Mouse (Mus musculus) thymus, postnatal 14 days (tissue): ENCODE measurements around the gene Pakap.

ENCODE experiments used
- DNase-seq: peaks from one replicate; pipeline ENCODE4 v3.0.0; 2021

The Pakap gene

DNA sequence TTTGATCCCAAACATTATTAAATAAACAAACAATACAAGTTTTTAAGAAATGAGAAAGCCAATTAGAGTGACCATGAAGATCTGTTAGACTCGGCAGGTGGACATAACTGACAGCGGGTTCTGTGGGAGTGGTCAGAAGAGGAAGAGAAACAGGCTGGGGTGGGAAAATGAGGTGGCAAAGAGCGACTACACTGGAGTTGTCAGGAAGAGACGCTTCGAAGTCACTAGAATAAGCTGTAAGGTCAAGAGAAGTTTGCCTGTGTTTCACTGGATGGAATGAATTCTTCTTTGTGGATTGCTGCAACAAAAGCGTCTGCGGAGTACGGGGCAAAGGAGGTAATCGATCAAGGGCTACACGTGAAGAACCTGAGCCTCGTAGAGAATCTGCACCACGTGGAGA lies 109.9 kb downstream of the Pakap start:
- DNase-seq = no peak

DNA sequence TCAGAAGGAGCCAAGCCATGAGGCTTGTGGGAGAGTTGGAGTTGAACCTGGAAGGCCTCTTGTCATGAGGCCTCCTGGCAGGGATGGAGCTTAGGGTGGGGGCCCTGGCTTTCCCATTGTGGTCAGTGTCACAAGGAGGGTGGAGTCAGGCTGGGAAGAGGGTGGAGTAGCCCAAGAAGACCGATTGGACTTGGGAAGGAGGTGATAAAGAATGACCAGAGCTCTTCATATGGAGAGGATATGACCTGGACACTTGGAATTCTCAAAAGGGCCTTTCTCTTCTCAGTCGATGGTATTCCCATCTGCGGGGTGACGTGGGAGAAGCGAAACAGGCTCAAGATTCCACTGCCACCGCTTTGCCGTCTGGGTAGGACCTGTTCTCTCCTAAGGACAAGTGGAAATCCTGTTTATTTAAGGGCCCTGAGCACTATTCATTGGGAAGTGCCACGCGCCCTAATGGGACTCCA lies 111.0 kb downstream of the Pakap start:
- DNase-seq = no peak

DNA sequence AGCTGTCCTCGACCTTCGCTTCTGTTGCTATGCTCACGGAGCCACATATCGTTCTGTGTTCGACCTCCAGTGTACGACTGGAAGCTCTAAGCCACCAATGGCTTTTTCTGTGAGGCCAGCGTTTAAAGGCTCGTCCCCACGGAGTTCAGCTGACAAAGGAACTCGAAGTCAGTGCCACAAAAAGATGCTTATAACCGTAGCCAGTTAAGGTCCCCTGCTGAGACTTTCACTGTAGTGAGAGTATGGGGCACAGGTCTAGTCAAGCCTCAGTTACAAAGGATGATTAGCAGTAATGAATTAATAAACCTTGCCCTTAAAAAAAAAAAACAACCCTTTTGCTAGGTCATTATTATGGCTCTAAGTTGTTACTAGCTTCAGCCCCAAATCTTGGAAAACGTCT lies 112.2 kb downstream of the Pakap start:
- no peak for DNase-seq

DNA sequence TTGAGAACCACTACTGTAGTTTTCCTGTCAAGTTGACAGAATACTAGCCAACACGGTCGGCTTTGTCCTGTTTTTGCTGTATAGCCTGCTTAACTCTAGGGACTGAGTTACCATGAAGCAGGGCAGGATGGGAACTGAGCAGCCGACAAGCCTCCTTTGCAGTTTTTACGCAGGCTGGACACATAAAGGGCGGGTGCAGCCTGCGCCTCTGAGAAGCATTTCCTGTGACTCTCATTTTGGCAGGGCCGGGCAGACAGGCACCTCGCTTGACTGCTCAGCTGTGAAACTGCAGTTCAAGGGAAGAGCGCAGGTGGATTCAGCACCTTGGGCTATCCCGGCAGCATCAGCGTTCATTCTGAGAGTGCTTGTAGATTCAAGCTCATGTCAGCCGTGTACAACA lies 113.5 kb downstream of the Pakap start:
- DNase-seq = peak; percentile 82

DNA sequence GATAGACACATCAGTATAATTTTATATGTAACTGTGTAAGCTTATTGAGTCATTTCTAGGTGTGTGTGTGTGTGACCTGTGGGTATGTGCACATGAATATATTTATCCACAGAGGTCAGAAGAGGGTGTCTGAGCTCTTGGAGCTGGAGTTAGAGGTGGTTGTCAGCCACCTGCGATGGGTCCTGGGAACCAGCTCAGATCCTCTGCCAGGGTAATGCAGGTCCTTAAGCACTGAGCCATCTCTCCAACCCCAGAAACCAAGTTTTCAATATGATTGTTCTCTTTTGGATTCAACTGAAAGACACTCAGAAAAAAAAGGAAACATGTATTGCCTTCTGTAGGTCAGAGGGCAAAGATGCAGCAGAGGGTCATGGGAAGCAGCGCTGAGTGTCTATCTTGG lies 114.4 kb downstream of the Pakap start:
- DNase-seq = no peak

DNA sequence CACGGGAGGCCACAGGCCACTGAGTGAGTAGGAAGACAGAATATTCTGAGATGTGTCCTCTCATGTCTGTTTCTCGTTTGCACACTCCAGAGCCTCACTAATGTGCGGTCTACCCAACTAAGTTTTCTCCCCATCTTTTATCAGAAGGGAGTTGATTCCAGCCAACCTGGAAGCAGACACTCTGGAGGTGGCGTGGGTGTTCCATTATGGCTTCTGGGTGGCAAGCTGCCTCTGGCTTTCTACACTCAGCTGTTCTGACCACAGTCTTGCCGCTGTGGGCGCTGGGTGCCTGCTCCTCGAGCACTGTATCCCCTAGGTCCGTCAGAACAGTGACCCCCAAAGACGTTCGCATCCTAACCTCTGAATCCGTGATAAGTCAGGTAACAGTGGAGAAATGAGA lies 115.0 kb downstream of the Pakap start:
- DNase-seq = no peak

DNA sequence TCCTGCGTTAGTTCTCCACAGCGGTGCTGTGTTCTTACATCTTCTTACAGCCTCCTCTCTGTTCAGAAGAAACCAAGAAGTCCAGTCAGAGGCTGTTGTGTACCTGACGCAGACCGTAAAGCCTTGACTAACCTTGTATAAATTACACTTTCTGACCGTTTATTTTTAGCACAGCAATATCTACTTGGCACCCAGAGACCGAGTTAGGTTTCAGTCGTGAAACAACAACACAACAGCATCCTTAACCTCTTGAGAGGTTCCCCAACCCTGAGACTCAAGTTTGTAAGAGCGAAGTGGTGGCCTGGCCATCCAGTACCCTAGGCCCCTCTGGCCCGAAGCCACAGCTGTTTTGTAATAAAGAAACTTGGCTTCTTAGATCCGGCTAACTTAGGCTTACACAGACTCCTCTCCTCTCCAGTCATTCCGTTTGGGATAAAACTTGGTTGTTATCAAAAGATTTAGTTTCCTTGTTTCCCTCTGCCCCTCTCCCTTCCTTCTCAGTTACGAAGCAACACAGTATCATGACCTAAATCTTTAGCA lies 116.8 kb downstream of the Pakap start:
- no peak for DNase-seq

DNA sequence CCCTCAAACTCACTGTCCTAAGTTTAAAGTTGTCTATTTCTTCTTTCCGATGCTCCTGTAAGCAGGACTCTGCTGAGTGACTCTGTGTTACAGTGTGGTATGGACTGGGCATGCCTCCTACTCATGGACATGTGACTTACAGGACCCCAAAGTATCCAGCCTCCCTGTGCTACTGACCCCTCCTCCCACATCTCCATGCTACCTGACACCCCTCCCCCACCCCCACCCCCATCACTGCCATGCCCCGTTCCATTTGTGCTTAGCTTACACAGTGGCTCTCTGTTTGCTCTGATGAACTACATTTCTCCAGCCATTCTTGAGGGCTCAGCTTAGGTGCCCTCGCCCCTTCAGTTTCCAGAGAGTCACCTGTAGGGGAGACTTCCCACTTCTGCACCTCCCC lies 118.8 kb downstream of the Pakap start:
- DNase-seq = no peak

DNA sequence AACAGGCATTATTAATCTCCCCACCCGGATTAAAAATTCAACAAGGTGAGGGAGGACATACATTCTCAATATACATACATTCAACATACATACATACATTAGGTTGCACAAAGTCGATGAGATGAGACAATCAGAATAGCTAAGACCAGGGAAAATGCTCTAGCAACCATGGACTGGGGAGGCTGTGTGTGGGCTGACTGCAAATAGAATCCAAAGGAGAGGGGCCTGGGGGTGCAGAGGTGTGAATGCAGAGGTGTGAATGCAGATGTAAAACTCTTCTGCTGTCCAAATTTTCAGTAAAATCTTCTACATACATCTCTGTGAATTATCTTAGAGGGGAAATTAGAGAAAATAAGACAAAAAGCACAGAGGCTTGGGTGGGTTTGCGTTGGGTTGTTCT lies 119.6 kb downstream of the Pakap start:
- DNase-seq = no peak

DNA sequence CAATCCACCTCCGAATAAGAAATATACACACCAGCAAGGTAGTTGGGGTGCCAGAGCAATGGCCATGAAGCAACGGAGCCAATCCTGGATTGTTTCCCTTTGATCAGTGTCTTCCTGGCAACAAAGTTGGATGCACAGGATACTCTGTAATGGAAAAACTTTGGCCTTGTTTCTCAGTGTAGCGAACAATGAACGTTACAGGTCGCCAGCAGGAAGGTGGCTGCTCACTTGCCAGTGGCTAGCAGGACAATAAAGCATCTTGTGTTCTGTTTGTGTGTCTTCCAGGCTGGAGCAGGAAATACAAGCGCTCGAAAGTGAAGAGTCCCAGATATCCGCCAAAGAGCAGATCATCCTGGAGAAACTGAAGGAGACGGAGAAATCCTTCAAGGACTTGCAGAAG lies 120.2 kb downstream of the Pakap start:
- DNase-seq = no peak

DNA sequence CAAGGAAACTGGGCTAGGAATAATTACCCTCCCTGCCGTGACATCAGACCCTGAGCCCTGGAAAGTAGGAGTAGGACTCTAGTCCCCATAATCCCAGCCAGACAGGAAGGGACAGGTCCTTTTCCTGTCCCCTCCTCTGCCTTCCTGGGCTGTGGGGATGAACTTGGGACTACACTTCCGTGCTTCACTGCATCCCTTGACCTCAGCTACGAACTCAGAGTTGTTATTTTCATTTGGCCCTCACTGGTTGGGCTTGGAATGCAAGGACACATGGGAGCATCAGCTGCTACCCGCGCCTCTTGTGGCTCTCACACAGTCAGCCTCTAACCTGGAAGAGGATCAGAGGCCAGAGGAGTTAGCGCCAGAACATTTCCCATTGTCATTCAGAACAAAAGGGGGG lies 122.0 kb downstream of the Pakap start:
- DNase-seq = no peak

DNA sequence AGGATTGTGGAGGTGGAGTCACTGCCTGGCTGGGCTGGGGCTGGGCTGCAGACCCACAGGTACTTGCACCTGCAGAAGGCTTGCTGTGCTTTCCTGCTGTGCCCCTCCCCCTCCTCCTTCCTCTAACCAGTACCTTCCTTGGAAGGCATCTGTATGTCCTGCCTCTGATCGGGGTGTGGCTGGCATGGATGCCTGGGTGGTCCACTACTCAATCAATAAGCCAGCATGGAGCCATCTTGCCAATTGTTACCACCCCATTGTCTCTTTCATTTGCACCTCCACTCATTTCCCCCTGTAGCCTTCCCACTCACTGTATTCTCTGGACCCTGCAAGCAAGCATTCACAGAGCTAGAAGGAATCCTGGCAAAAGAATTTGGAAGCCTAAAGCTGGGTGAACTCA lies 122.8 kb downstream of the Pakap start:
- no peak for DNase-seq

DNA sequence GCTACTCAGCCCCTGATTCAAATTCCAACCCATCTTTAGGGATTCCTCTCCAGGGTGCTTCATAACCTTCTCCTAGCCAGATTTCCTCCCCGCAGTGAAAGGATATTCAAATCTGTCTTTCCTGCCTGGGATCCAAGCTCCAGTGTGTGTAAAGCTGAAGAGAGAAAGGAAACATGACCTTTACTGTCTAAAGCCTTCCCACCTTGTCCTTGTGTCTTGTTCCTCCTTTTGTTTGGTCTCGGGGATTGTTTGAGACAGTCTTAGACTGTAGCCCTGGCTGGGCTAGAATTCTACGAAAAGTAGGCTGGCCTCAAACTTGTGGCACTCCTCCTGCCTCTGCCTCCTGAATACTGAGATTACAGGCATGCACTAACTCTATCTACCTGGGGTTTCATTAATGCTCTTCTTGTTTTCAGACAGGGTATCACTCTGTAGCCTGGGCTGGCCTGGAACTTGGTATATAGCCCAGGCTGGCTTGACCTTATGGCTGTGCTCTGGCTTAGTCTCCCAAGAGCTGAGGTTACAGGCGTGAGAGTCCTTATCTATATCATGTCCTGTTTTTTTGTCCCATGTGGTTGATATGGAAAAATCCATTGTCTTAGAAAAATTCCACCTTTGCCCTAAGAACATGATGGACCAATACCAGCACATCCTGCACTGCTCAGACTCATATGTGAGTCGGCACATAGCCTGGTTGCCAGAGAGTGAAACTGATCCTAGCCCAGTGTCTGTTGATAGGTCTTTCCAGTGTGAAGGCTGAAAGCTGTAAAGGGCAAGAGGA lies 126.6 kb downstream of the Pakap start:
- no peak for DNase-seq

DNA sequence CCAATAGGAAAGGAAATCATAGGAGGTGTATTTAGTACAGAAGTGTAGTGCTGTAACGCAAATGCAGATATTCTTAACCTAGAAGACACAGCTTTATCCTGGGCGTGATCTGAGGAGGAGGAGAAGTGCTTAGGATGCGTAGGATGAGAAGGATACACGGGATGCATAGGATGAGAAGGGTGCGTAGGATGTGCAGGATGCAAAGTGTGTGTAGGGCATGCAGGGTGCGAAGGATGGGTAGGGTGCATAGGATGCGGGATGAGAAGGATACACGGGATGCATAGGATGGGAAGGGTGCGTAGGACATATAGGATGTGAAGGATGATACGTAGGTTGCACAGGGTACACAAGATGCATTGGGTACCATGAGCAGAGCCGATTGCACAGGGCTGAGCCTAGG lies 129.0 kb downstream of the Pakap start:
- no peak for DNase-seq

DNA sequence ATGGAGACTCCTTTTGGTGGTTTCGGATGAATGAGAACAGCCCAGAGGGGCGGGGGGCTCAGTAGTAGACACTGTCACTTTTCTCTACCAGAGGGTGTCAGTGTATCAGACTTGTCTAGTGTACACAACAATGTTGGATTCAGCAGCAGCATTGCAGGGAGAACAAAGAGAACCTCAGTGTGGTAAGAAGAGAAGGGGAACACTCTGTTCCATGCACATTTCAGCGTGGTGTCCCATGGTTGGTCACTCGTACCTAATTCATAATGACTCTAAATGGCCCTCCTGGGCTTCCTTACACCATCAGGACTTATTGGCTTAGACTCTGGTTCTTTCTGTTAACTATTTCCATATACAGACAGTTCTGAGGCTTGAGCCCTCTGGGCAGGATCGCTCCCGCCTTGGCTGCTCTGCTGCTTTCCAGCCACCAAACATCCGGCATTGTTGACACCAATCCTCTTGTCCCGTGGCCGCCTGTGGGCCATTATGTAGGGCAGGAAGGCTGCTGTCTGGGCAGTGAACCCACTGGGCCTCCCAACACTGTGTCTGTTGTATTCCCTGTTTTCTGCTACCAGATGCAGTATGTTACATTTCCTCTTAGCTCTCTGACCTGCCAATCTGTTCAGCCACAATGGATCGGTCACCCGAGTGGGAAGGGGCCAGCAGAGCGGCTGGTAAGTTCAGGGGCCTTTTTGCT lies 130.1 kb downstream of the Pakap start:
- DNase-seq = no peak

DNA sequence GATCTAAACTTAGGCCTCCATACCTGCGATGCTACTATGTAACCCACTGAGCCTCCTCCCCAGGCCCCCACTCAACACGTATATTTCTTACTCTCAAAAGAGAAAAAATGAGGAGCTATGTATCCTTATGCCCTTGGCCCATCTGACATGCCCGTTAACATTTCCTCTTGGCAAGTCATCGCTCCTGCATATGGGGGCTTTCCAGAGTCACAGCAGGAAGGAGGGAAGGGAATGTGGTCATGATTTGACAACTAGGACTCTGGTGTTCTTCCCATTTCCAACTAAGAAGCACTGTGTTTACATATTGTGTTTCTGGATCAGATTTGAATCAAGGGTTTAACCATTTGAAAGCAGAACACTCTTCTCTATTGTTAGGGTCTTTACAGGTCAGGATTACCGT lies 133.6 kb downstream of the Pakap start:
- DNase-seq = no peak

DNA sequence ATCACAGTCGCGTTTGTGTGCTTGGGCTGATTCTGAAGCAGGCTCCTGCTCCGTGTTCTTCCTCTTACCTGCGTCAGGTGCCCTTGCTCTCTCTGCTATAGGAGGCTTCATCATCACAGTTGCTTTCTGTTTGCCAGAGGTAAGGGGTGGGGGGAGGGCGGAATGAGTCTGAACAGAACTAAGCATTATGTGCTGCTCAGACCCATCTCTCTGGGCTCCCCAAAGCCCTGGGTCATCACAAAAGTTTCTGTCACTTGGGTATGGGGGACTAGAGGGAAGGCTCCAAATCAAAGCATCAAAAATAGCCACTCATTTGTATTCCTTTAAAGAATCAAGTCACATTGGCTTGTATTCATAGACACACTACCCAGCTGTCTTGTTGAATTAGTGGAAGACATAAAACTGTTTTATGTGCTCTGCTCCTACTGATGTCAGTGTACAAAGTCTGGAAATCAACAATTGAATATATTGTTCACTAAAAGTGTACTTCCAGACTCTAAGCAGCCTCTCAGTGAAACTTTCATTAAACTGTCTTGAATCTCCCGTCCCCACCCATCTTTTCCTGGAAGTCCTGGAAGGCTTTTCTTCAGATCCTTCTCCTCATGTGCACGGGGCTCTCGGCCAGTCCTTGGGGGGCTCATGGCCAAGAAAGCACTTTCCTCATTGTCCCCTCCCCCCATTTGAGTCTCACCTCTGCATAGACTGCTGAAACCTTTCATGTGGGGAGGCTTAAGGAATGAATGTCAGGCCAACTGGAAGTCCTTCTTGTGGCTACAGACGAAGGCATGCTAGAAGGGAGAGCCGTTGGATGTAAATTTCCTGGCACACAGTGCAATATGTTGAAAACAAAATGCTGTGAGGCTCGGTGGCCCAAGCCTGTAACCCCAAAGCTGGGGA lies 135.8 kb downstream of the Pakap start:
- no peak for DNase-seq

DNA sequence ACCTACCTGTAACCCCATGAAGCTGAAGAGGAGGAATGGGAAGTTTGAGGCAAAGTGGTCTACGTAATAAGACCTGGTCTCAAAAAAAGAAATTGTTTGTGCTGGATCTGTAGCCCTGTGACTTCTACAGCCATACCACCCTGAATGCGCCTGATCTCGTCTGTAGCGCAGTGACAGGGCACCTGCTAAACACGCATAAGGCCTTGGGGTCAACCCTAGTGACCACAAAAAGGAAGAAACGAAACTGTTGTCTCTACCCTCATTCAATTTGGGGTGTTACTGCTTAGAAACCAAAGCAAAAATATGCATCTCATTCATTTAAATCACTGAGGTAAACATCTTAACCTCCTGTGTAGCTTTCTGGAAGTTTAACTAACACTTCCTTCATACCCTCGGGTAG lies 136.6 kb downstream of the Pakap start:
- DNase-seq = no peak

DNA sequence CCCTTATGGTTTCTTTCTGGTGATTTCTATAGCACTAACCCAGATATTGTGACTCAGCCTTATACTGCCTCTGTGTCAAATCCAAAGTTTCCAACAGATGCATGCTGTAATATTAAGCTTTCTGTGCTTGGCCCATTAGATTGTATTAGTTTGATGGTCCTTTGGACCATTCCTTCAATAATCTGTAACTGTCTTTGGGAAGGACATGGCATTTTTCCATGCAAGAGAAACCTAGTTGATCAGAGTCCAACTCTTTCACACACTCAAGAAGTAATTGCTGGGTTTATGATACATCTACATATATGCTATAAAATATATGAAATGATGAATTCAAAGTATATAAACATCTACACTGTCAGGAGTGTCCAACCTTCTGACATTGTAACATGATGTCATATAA lies 147.9 kb downstream of the Pakap start:
- DNase-seq = no peak

DNA sequence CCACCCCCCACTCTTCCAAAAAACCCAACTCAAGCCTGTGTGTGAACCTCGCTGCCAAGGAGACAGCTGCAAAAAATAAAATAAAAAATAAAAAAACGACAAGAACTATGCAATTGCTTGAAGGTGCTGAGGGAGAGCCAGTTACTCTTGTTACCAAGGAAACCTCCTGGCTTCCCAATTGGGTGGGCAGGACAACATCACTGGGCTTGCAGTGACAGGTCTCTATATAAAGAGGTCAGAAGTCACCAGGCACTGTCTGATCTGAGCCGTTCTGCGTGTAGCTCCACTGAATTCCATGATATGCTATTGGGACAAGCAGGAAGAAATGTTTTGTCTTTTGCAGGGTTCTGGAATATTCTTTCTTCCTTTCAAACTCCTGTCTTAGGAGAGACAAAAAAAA lies 148.8 kb downstream of the Pakap start:
- no peak for DNase-seq

DNA sequence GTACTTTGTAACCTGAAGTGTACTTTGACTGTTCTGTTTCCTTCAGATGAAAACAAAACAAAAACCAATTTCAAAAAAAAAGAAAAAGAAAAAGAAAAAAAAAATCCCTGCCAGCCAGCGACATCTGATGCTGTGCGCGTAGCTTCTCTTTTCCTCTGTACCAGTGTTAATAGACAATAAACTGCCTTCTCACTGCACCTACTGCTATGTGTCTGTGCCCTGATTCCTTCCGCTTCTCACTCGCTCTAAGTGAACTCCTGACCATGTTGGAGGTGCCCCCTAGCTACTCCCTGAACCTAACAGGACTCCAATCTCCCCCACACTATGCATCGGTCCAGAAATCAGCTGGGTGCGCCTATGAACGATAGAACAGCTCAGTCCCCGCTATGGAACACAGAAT lies 149.4 kb downstream of the Pakap start, which contains the start of gene Akap2:
Gene Akap2, plus strand, starts transcription at position 304 of the 400 bp plus-strand sequence.
- no peak for DNase-seq

DNA sequence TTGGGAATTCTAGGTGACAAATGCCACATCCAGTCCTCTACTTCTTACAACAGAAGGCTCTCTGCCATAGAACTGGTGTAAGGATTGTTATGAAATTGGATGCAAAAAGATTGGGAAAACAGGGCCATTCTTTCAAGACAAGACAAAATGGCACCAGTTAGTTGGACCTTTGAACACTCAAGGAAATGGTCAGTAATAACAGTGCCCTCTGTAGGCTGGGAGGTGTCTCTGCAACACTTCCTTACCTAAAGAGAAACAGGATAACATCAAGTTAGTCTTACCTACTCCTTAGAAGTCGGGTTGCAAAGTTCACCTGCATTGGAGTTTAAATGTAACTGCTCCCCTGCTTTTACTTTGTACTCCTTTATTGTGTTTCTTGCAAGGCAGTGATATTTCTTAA lies 151.4 kb downstream of the Pakap start:
- DNase-seq = no peak

DNA sequence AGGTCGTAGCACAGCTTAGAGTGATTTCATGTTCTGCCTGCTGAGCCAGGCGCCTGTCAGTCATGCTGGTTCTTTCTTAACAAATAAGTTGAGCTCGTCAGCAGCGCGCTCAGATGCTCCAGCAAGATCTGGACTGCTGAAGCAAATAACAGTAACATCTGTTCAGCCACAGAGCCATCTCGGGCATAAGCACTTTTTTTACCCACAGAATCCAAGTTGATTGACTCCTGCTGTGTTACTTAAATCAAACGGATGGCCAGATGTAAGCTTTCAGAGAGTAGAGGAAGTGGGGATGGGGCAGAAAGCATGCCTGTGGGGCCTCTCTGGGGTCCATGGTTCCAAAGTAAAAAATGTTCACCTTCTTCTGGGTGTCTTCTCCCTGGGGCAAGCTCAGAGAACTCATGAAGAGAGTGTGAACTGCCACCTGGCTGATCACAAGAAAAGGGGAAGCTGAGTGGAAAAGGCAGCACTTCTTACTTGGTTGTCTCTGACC lies 152.9 kb downstream of the Pakap start:
- peak; percentile 56 for DNase-seq
